Mouse (Mus musculus): ENCODE measurements at regions not wholly inside any gene's neighbourhood (a gene's known extent, or its start where the extent isn't known, plus 50 kb on each side); places are given as distances from the start of the nearest gene placed in this dataset.
A peak's percentile ranks its signal among the peaks of the same experiment; 100 is the strongest.

DNA sequence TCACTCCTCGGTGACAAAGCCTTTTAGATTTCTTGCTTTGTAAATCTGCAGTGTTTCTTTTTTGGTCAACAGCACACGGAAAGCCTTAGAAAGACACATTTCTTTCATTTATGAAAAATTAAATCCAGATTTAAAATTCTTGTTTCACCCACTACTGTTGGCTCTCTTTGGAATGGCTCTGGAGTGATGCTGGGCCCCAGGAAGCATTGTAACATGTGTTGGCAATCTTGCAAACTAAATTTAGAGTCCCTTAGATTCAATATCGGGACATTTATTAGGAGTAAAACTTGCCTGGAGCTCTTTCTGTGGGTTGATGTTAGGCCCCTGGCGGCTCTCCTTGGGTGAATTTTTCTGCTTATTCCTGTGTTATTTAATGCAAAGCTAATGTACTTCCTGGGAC lies 405.2 kb upstream of the Fam241a start:
- Histone ChIP-seq H3K4me1 (replicated peaks; ENCODE audit: low read depth, low read length) (0 out of 2 replicates have a peak, but pooled peaks cover 2% of the 10 kb centered on the region), H3K36me3 (ENCODE audit: insufficient read depth, low read length) (no peaks in the 10 kb centered on the region), H3K4me3 (replicated peaks; ENCODE audit: low read length) (no peak overlapping the region), H3K27me3 (ENCODE audit: insufficient read depth, low read length) (no peaks in the 10 kb centered on the region), H3K9me3 (ENCODE audit: low read length) (no peaks in the 10 kb centered on the region)
- TF ChIP-seq POU5F1 (IDR thresholded peaks at IDR 0.05; ENCODE audit: borderline replicate concordance, low read length) (no peak), CTCF (conservative IDR thresholded peaks at IDR 0.05; ENCODE audit: low read length) (no peak), NANOG (IDR thresholded peaks at IDR 0.05; ENCODE audit: borderline replicate concordance, low read length) (no peak)

DNA sequence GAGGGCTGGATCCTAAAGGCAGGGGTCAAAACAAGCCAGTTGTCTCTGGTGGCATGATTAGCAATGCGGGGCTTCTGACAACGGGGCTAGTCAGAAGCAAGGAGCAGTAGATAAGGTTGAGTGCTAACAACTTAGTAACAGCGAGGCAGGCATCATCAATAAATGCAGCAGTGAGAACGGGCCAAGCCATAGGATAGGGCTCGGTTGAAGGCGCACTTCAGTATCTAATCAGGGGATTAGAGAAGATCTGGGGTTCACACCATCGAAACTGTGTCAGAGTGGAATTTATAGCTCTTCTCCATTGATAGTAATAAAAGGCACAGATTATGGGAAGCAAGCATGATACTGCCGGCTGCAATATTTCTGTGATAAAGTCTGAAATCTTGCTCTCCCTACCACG lies 402.0 kb upstream of the Fam241a start:
- H3K4me3 ChIP-seq (replicated peaks; ENCODE audit: low read length), result no peak overlapping the region
- 0 out of 2 replicates have a peak, but pooled peaks cover 2% of the 10 kb centered on the region for H3K4me1 ChIP-seq (replicated peaks; ENCODE audit: low read depth, low read length)
- H3K27me3 ChIP-seq (ENCODE audit: insufficient read depth, low read length), result no peaks in the 10 kb centered on the region
- TF ChIP-seq POU5F1 (IDR thresholded peaks at IDR 0.05; ENCODE audit: borderline replicate concordance, low read length), result no peak
- no peak for TF ChIP-seq CTCF (conservative IDR thresholded peaks at IDR 0.05; ENCODE audit: low read length)
- no peak for TF ChIP-seq NANOG (IDR thresholded peaks at IDR 0.05; ENCODE audit: borderline replicate concordance, low read length)
- no peaks in the 10 kb centered on the region for H3K9me3 ChIP-seq (ENCODE audit: low read length)
- H3K36me3 ChIP-seq (ENCODE audit: insufficient read depth, low read length), result no peaks in the 10 kb centered on the region

DNA sequence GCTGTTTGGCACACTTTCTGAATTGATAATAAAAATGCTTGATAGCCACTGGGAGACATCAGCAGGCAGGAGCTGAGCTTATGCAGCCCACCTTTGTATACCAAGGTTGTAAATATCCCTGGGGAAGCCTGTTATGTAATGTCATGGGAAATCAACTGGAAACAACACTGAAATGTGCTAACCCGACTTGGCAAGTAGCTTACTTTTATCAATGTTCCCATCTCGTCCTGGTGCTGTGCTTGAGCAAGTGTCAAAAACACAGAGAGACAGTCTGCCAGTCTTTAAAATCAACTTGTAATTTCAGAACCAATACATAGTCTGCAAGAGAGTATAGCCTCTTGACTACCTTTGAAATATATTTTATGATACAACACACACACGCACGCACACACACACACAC lies 391.7 kb upstream of the Fam241a start:
- Histone ChIP-seq H3K4me3 (replicated peaks; ENCODE audit: low read length) (no peak overlapping the region), H3K27me3 (ENCODE audit: insufficient read depth, low read length) (no peaks in the 10 kb centered on the region), H3K36me3 (ENCODE audit: insufficient read depth, low read length) (no peaks in the 10 kb centered on the region), H3K4me1 (replicated peaks; ENCODE audit: low read depth, low read length) (no peaks in the 10 kb centered on the region), H3K9me3 (ENCODE audit: low read length) (no peaks in the 10 kb centered on the region)
- no peak for TF ChIP-seq CTCF (conservative IDR thresholded peaks at IDR 0.05; ENCODE audit: low read length)

- TF ChIP-seq CTCF (conservative IDR thresholded peaks at IDR 0.05; ENCODE audit: low read length) (no peak), NANOG (IDR thresholded peaks at IDR 0.05; ENCODE audit: borderline replicate concordance, low read length) (no peak), POU5F1 (IDR thresholded peaks at IDR 0.05; ENCODE audit: borderline replicate concordance, low read length) (no peak)
- no peaks in the 10 kb centered on the region for H3K27me3 ChIP-seq (ENCODE audit: insufficient read depth, low read length)
- H3K9me3 ChIP-seq (ENCODE audit: low read length), result no peaks in the 10 kb centered on the region
Measured at GRCm38 (mm10) chr3:128285214-128285613, 389.1 kb upstream of the Fam241a start.

DNA sequence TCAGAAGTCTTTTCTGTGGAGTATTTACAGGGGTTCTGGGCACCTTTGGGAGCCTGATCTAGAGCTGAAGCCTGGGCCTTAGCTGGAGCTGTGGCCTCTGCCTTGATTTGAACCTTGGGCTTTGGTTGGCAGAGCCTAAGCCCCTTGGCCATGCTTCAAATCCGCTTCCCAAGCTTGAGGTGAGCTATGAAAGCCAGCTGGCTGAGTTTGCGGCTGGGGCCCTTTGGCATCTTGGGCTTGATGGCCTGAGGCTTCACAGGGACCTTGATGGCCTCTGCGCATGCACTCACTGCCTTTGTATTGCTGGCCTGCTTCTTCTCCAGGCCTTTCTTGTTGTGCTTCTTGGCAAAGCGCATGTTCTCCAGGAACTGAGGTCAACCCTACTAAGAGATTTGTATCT lies 384.5 kb upstream of the Fam241a start:
- no peaks in the 10 kb centered on the region for H3K36me3 ChIP-seq (ENCODE audit: insufficient read depth, low read length)
- TF ChIP-seq NANOG (IDR thresholded peaks at IDR 0.05; ENCODE audit: borderline replicate concordance, low read length) (no peak), CTCF (conservative IDR thresholded peaks at IDR 0.05; ENCODE audit: low read length) (no peak), POU5F1 (IDR thresholded peaks at IDR 0.05; ENCODE audit: borderline replicate concordance, low read length) (no peak)
- no peaks in the 10 kb centered on the region for H3K9me3 ChIP-seq (ENCODE audit: low read length)
- H3K27me3 ChIP-seq (ENCODE audit: insufficient read depth, low read length), result no peaks in the 10 kb centered on the region
- H3K4me1 ChIP-seq (replicated peaks; ENCODE audit: low read depth, low read length), result no peaks in the 10 kb centered on the region
- H3K4me3 ChIP-seq (replicated peaks; ENCODE audit: low read length), result no peak overlapping the region

More at GRCm38 (mm10) chr3:128285214-128285613, 389.1 kb upstream of the Fam241a start:
- Histone ChIP-seq H3K4me3 (replicated peaks; ENCODE audit: low read length) (no peak overlapping the region), H3K36me3 (ENCODE audit: insufficient read depth, low read length) (no peaks in the 10 kb centered on the region), H3K4me1 (replicated peaks; ENCODE audit: low read depth, low read length) (no peaks in the 10 kb centered on the region)

DNA sequence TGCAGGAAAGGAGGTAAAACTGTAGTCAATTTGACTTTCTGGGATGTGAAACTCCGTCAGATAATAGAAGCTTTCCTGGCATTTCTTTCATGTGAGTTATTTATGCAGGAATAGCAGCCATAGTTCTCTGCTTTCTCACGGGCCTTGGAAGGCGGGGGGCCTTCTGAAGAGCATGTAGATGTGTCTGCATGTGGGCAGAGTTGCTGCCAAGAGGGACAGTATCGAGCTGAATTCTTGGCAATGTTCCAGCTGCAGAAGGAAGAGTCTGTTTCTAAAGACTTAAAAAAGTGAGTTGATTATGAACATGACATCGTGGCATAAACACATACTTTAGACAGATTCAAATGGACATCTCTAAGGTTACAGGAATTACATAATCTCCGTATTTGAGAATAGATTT lies 374.5 kb upstream of the Fam241a start:
- Histone ChIP-seq H3K4me1 (replicated peaks; ENCODE audit: low read depth, low read length) (no peaks in the 10 kb centered on the region), H3K9me3 (ENCODE audit: low read length) (no peaks in the 10 kb centered on the region), H3K27me3 (ENCODE audit: insufficient read depth, low read length) (no peaks in the 10 kb centered on the region), H3K4me3 (replicated peaks; ENCODE audit: low read length) (no peak overlapping the region), H3K36me3 (ENCODE audit: insufficient read depth, low read length) (no peaks in the 10 kb centered on the region)
- TF ChIP-seq POU5F1 (IDR thresholded peaks at IDR 0.05; ENCODE audit: borderline replicate concordance, low read length) (no peak), NANOG (IDR thresholded peaks at IDR 0.05; ENCODE audit: borderline replicate concordance, low read length) (no peak), CTCF (conservative IDR thresholded peaks at IDR 0.05; ENCODE audit: low read length) (no peak)

DNA sequence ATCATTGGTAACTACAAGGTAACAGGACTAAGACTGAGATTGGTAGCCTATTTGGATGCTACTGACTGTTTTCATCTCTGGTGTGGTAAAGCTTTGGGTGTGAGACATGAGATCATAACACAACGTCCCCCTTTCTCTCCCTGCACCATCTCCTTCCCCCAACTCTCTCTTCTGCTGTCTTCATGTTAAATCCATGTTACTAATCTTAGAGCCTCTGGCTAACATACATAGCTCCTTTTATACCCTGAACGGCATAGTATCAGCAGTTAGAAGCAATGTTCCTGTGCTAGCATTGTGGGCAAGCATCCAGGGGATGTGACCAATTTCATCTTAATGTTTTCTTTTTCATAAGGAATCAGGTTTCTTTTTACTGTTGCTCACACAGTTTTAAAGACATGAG lies 365.1 kb upstream of the Fam241a start:
- H3K27me3 ChIP-seq (ENCODE audit: insufficient read depth, low read length), result no peaks in the 10 kb centered on the region
- no peaks in the 10 kb centered on the region for H3K9me3 ChIP-seq (ENCODE audit: low read length)
- H3K4me1 ChIP-seq (replicated peaks; ENCODE audit: low read depth, low read length), result no peaks in the 10 kb centered on the region
- H3K4me3 ChIP-seq (replicated peaks; ENCODE audit: low read length), result no peak overlapping the region
- no peaks in the 10 kb centered on the region for H3K36me3 ChIP-seq (ENCODE audit: insufficient read depth, low read length)
- TF ChIP-seq NANOG (IDR thresholded peaks at IDR 0.05; ENCODE audit: borderline replicate concordance, low read length) (no peak), POU5F1 (IDR thresholded peaks at IDR 0.05; ENCODE audit: borderline replicate concordance, low read length) (no peak), CTCF (conservative IDR thresholded peaks at IDR 0.05; ENCODE audit: low read length) (no peak)

DNA sequence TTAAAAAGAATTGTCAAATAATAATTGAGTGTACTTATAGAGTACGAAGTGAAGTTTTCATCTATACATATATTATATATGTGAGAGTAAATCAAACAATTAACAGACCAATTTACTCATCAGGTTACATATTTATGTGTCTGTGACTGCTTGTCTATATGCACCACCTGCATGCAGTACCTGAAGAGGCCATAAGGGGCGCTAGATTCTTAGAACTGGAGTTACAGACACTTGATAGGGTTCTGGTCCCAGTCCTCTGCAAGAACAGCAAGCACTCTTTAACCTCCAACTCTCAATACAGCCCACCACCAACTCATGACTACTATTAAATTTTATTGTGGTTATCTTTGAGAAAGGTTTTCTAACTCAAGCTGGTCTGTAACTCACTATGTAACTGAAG lies 351.7 kb upstream of the Fam241a start:
- Histone ChIP-seq H3K9me3 (ENCODE audit: low read length) (no peaks in the 10 kb centered on the region), H3K36me3 (ENCODE audit: insufficient read depth, low read length) (no peaks in the 10 kb centered on the region), H3K4me1 (replicated peaks; ENCODE audit: low read depth, low read length) (no peaks in the 10 kb centered on the region), H3K4me3 (replicated peaks; ENCODE audit: low read length) (no peak overlapping the region), H3K27me3 (ENCODE audit: insufficient read depth, low read length) (no peaks in the 10 kb centered on the region)
- TF ChIP-seq CTCF (conservative IDR thresholded peaks at IDR 0.05; ENCODE audit: low read length) (peak; percentile 72), NANOG (IDR thresholded peaks at IDR 0.05; ENCODE audit: borderline replicate concordance, low read length) (no peak), POU5F1 (IDR thresholded peaks at IDR 0.05; ENCODE audit: borderline replicate concordance, low read length) (no peak)

- no peaks in the 10 kb centered on the region for H3K27me3 ChIP-seq (ENCODE audit: insufficient read depth, low read length)
- no peaks in the 10 kb centered on the region for H3K4me1 ChIP-seq (replicated peaks; ENCODE audit: low read depth, low read length)
- no peak overlapping the region for H3K4me3 ChIP-seq (replicated peaks; ENCODE audit: low read length)
- H3K36me3 ChIP-seq (ENCODE audit: insufficient read depth, low read length), result no peaks in the 10 kb centered on the region
- TF ChIP-seq POU5F1 (IDR thresholded peaks at IDR 0.05; ENCODE audit: borderline replicate concordance, low read length) (no peak), CTCF (conservative IDR thresholded peaks at IDR 0.05; ENCODE audit: low read length) (no peak), NANOG (IDR thresholded peaks at IDR 0.05; ENCODE audit: borderline replicate concordance, low read length) (no peak)
- no peaks in the 10 kb centered on the region for H3K9me3 ChIP-seq (ENCODE audit: low read length)
Measured at GRCm38 (mm10) chr3:128239813-128240421, 343.8 kb upstream of the Fam241a start.
